Mouse (Mus musculus): Measurements from ENCODE around the gene Pxn.

Gene Pxn

GRCm38 (mm10) chr5:115506454-115507201, at the start of gene Pxn:
Pxn (plus strand) TSS chr5:115506676.
- in situ Hi-C loops (cut with MboI, MseI): loop anchor here in 1 of 2 experiments (10.0 kb wide), 1 partner anchor 118 kb away; no protein-coding TSS in a partner anchor

- in situ Hi-C loops (cut with MboI, MseI): loop anchor here in 1 of 2 experiments (10.0 kb wide), 1 partner anchor 484 kb away; the partner anchor contains the start of gene Hnf1a
These were observed 47.6 kb upstream of the Pxn start for GRCm38 (mm10) chr5:115458918-115459317.

- in situ Hi-C loops (cut with MboI, MseI): no loop called here
These were observed 41.9 kb upstream of the Pxn start for GRCm38 (mm10) chr5:115464408-115465115.

GRCm38 (mm10) chr5:115465642-115466420, 40.6 kb upstream of the Pxn start, which contains the start of gene Pla2g1b:
Pla2g1b (plus strand) TSS chr5:115466262.
- in situ Hi-C loops (cut with MboI, MseI): no loop called here

GRCm38 (mm10) chr5:115469791-115470190, 36.7 kb upstream of the Pxn start:
- in situ Hi-C loops (cut with MboI, MseI): no loop called here

DNA sequence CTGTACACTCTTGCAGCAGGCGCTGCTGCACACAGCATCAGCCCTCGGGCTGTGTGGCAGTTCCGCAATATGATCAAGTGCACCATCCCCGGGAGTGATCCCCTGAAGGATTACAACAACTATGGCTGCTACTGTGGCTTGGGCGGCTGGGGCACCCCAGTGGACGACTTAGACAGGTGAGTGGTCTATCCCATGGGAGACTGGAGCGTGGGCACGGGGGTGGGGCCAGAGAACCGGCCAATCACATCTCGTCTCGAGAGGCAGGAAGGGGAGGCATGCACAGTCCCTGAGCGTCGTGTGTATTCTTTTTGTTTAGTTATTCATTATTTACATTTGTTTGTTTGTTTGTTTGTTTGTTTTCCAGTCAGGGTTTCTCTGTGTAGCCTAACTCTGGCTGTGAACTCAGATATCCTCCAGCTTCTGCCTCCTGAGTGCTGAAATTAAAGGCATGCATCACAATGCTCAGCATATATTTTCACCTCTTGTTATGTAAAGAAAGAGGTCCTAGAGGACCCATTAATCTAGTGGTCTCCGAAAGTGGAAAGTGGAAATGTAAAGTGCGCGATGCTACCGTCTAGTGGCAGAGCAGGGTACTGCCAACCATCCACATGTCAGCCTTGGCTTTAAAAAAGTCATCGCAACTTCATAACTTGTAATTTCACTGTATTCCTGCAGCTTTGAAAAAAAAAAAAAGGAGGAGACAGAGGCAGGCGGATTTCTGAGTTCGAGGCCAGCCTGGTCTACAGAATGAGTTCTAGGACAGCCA, 35.5 kb upstream of the Pxn start:
- in situ Hi-C loops (cut with MboI, MseI): no loop called here

- in situ Hi-C loops (cut with MboI, MseI): no loop called here
These were observed 33.3 kb upstream of the Pxn start for GRCm38 (mm10) chr5:115473191-115473590.

GRCm38 (mm10) chr5:115474174-115474828, 32.2 kb upstream of the Pxn start:
- in situ Hi-C loops (cut with MboI, MseI): no loop called here

DNA sequence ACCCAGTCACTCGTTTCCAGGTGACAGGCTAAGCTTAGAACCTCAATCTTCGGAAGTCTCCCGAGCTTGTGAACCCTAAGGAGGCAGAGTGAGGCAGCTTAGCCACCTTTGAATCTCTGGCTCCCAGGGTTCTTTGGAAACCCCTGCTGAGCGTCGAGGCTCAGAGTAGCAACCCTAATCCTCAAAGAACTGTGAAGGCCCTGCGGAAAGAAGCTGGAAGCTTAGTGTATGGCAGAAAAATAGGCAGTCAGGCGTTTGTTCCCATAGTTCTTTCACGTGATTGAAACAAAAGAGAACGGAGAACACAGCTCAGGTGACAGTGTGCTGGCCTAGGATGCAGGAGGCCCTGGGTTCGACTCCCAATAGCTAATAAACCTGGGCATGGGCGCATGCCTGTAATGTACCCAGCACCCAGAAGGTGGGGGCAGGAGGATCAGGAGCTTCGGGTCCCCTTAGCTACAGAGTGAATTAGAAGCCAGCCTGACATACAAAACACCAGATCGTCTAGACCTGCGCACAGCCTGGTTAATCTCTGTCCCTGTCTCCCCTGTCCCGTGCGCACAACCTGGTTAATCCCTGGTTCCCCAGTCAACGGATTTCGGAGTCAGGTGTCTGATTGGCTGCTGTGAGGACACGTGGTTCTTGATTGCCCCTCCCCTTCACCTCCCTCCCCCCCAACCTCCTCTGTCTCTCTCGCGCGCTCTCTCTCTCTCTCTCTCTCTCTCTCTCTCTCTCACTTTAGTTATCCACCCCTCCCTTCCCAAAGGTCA, 31.0 kb upstream of the Pxn start:
- in situ Hi-C loops (cut with MboI, MseI): no loop called here

- in situ Hi-C loops (cut with MboI, MseI): no loop called here
These were observed 30.3 kb upstream of the Pxn start for GRCm38 (mm10) chr5:115476107-115476727.

- in situ Hi-C loops (cut with MboI, MseI): no loop called here
These were observed 26.9 kb upstream of the Pxn start for GRCm38 (mm10) chr5:115479561-115479960.

- in situ Hi-C loops (cut with MboI, MseI): loop anchor here in 1 of 2 experiments (5.0 kb wide), 1 partner anchor 1653 kb away; no protein-coding TSS in a partner anchor
These were observed 26.4 kb upstream of the Pxn start for GRCm38 (mm10) chr5:115480101-115480500.

DNA sequence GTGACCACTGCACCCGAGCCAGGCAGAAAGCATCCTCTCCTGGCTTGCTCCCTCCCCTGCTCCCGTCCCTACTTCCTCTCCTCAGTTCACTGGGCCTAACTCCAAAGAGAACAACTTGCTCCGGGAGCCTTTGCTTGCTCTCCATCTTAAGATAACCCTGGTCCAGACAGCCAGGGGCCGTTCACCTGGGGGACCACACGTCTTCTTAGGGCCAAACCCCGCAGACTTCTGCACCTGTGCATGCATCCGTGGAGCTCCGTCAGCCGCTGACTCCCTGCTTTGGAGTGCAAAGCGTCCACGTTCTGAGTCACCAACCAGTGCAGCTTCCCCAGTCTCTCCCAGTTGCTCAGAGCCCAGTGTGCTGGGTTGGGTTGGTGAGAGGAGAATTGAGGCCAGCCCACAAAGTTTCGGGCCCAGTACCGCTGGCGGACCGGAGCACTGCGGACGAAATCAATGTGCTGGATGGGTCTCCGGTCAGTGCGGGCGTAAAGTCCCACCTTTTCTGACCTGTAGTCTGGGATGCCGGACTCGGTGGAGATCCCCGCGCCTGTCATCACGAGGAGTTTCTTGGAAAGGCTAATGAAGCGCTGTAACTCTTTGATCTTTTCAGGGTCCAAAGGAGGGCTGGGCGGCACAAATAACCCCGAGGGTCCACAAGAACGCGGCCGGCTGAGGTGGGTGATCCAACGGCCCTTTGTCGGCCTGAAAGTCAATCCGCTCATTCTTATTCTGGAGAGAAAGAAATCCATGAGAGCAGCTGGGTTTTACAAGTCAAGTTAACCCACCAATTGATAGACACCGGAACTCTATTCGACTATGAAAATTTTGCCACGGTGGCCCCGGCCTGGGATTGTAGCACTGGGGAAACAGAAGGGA, 23.8 kb upstream of the Pxn start:
- in situ Hi-C loops (cut with MboI, MseI): loop anchor here in 1 of 2 experiments (5.0 kb wide), 1 partner anchor 1655 kb away; no protein-coding TSS in a partner anchor

DNA sequence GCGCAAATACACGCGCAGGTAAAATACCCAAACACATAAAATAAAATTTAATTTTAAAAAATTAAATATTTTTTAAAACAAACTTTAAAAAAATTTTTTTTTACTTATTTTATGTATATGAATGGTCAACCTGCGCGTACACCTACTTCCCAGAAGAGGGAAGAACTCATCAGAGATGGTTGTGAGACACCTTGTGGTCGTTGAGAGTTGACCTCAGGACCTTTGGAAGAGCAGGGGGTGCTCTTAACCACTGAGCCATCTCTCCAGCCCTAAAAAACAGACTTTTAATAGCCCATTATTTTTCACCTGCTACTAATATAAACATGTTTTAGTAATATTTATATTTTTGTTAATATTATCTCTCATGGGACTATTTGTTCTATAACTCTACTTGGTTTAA, 23.1 kb upstream of the Pxn start:
- in situ Hi-C loops (cut with MboI, MseI): loop anchor here in 1 of 2 experiments (5.0 kb wide), 1 partner anchor 1656 kb away; no protein-coding TSS in a partner anchor

GRCm38 (mm10) chr5:115483947-115484920, 22.2 kb upstream of the Pxn start, which contains the start of gene Sirt4:
Sirt4 (minus strand) TSS chr5:115484725.
- in situ Hi-C loops (cut with MboI, MseI): loop anchor here in 1 of 2 experiments (5.0 kb wide), 1 partner anchor 1657 kb away; no protein-coding TSS in a partner anchor

GRCm38 (mm10) chr5:115484996-115485395, 21.5 kb upstream of the Pxn start:
- in situ Hi-C loops (cut with MboI, MseI): loop anchor here in 1 of 2 experiments (5.0 kb wide), 1 partner anchor 1658 kb away; no protein-coding TSS in a partner anchor

Measured in T-helper 17 cell (primary cell).